Mouse (Mus musculus) myocyte (in vitro differentiated cells): Measurements from ENCODE around the gene Rpl31.

Experiments used
- CEBPB ChIP-seq: IDR thresholded peaks from 2 replicates; pipeline ENCODE4 v1.6.1; 2011; ENCODE audit warnings: mild to moderate bottlenecking, moderate library complexity; ENCODE audit not compliant: poor library complexity, insufficient read depth, severe bottlenecking
- E2F4 ChIP-seq: IDR thresholded peaks from one replicate; pipeline ENCODE4 v1.6.1; 2011; ENCODE audit warnings: mild to moderate bottlenecking, control low read depth, moderate library complexity; ENCODE audit not compliant: insufficient read depth
- MAX ChIP-seq: IDR thresholded peaks from one replicate; pipeline ENCODE4 v1.6.1; 2011; ENCODE audit warnings: low read depth, mild to moderate bottlenecking, control low read depth
- MYOD1 ChIP-seq, 3 experiments: IDR thresholded peaks; one replicate each; pipeline ENCODE4 v1.6.1; 2011; ENCODE audit warnings: control low read depth in 2 of 3, low read depth in 2 of 3, mild to moderate bottlenecking in 2 of 3, moderate library complexity in 1 of 3; ENCODE audit not compliant: insufficient read length in 2 of 3, control insufficient read depth in 1 of 3
- MYOG ChIP-seq, 3 experiments: IDR thresholded peaks; one replicate each; pipeline ENCODE4 v1.6.1; 2011; ENCODE audit warnings: control low read depth in 2 of 3, low read depth in 2 of 3, mild to moderate bottlenecking in 2 of 3; ENCODE audit not compliant: insufficient read length in 2 of 3, control insufficient read depth in 1 of 3, insufficient read depth in 1 of 3
- POLR2A ChIP-seq: IDR thresholded peaks from one replicate; pipeline ENCODE4 v1.6.1; 2011; ENCODE audit warnings: low read depth, mild to moderate bottlenecking, control low read depth, moderate library complexity; ENCODE audit not compliant: insufficient read length
- POLR2AphosphoS2 ChIP-seq: IDR thresholded peaks from one replicate; pipeline ENCODE4 v1.6.1; 2011; ENCODE audit warnings: low read depth, control low read depth; ENCODE audit not compliant: insufficient read length
- REST ChIP-seq: IDR thresholded peaks from one replicate; pipeline ENCODE4 v1.6.1; 2011; ENCODE audit warnings: mild to moderate bottlenecking, control low read depth, moderate library complexity; ENCODE audit not compliant: insufficient read depth, insufficient read length
- SRF ChIP-seq: IDR thresholded peaks from one replicate; pipeline ENCODE4 v1.6.1; 2011; ENCODE audit warnings: low read depth; ENCODE audit not compliant: control insufficient read depth, insufficient read length
- TCF12 ChIP-seq: IDR thresholded peaks from one replicate; pipeline ENCODE4 v1.6.1; 2011; ENCODE audit warnings: mild to moderate bottlenecking, control low read depth; ENCODE audit not compliant: poor library complexity, insufficient read depth, severe bottlenecking
- USF1 ChIP-seq: IDR thresholded peaks from one replicate; pipeline ENCODE4 v1.6.1; 2011; ENCODE audit warnings: low read depth, mild to moderate bottlenecking, control low read depth, moderate library complexity

DNA sequence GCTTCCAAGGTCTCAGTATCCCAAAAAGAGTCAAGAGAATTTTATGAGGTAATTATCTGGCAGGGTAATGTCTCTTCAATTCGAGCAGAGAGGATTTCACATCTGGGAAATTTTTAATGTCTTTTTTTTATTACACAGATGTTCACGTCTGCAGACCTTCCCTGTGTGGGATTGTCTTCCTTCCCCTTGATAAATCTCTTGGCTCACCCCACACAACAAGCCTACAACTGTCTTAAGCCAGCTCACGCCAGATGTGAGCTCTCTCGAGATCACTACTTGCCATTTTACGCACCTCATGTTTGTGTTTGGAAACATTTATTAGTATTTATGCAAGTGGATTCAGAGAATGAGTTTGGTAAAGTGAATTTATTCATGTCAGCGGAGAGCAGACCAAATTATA is 45.7 kb upstream of the Rpl31 start:
- TF ChIP-seq POLR2A, result no peak
- TF ChIP-seq POLR2AphosphoS2, result no peak
- no peak for TF ChIP-seq MAX
- no peak for TF ChIP-seq TCF12
- no peak for TF ChIP-seq SRF
- no peak for TF ChIP-seq USF1
- TF ChIP-seq MYOD1 (IDR thresholded peaks at IDR 0.05; ENCODE audit: control insufficient read depth in 1 of 3, insufficient read length in 2 of 3, low read depth in 2 of 3), result no peak
- TF ChIP-seq MYOG (IDR thresholded peaks at IDR 0.05; ENCODE audit: control insufficient read depth in 1 of 3, insufficient read depth in 1 of 3, insufficient read length in 2 of 3, low read depth in 2 of 3), result no peak
- no peak for TF ChIP-seq CEBPB
- TF ChIP-seq REST, result no peak
- no peak for TF ChIP-seq E2F4
